Mouse (Mus musculus): ENCODE results near the gene Dnajc13. TPM values are rescaled to one million over a fixed set of nuclear protein-coding genes. Genes with fewer than 3 reads are reported as not detected.
A peak's percentile ranks its signal among the peaks of the same experiment; 100 is the strongest.

Dnajc13 gene
- polyA plus RNA-seq, 1 experiment from 2014 or later = 14.5 TPM

DNA sequence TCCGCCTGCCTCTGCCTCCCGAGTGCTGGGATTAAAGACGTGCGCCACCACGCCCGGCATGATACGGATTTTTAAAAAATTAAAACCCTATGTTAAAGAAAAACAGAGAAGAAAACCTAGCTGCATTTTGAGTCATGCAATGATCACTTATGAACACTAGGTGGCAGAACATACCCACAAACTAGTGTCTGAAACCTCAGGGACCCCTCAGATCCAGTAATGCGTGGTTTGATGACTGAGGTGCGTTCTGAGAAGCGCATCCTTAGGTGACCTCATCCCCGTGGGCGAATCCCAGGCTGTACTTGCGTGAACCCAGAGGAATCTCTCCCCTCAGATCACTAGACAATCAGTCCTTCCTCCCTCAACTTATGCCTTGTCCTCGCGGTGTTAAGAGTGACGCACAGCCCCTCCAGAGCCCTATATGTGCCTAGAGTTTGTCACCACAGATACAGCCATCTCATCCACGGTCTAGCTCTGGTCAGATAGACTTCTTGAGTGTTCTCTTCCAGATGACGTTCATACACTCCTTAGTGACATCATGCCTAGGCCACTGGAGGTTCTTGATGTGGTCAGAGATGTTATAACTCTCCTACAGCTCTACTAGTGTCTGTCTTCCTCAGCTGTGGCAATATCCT, 14.9 kb upstream of the Dnajc13 start:
- peaks cover 10% of the 10 kb centered on the region; the same call in 1 of the 2 replicates for H3K27me3 ChIP-seq (replicated peaks)
- 25% methylated on average over 18 of the region's 18 CpGs for WGBS
- H3K27ac ChIP-seq (replicated peaks) = no peak overlapping the region
- peak overlapping the region; percentile 40 for H3K4me2 ChIP-seq
- H3K9me3 ChIP-seq = no peaks in the 10 kb centered on the region
- no peaks in the 10 kb centered on the region for H3K4me1 ChIP-seq
- H3K4me3 ChIP-seq = 0 out of 2 replicates have a peak overlapping the region, but pooled peaks have one; percentile 13
- H3K36me3 ChIP-seq = no peaks in the 10 kb centered on the region
- ATAC-seq (ENCODE audit: extremely low read depth, insufficient number of reproducible peaks, low FRiP score, low TSS enrichment) = no peak
- no peak overlapping the region for H3K9ac ChIP-seq

DNA sequence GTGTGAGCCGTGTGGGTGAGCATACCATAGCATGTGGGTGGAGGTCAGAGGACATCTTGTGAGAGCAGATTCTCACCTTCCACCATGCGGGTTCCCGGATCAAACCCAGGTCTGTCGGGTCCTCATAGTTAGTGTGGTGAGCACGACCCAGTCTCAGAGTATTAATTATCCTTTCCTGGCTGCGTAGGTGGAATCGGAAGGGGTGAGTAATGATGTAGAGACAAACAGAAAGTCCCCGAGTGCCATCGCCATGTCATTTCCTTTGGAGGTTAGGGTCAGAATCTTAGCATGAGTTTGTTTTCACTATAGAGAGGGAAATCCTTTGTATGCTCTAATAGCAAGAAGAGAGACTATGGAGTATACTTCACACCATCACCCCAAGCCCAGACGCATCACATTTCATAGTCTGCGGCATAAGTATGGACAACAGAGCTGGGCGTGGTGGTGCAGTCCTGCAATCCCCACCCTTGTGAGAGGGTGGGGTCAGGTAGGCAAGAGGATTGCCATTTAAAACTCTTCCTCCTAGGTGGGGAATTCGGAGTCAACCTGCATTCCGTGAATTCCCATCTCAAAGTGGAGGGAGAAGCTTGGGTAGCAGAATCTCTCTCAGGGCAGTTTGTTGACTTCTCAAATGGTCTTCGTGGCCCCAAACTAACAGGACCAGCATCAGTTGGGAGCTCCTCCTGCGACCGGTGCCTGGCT, 12.5 kb upstream of the Dnajc13 start:
- Histone ChIP-seq H3K4me3 (no peak overlapping the region), H3K27me3 (replicated peaks) (peaks cover 10% of the 10 kb centered on the region; the same call in 1 of the 2 replicates), H3K27ac (replicated peaks) (no peak overlapping the region), H3K9me3 (no peaks in the 10 kb centered on the region), H3K4me1 (no peaks in the 10 kb centered on the region), H3K9ac (no peak overlapping the region), H3K4me2 (no peak overlapping the region), H3K36me3 (no peaks in the 10 kb centered on the region)
- ATAC-seq (ENCODE audit: extremely low read depth, insufficient number of reproducible peaks, low FRiP score, low TSS enrichment) = no peak
- 71% methylated on average over 17 of the region's 17 CpGs for WGBS

DNA sequence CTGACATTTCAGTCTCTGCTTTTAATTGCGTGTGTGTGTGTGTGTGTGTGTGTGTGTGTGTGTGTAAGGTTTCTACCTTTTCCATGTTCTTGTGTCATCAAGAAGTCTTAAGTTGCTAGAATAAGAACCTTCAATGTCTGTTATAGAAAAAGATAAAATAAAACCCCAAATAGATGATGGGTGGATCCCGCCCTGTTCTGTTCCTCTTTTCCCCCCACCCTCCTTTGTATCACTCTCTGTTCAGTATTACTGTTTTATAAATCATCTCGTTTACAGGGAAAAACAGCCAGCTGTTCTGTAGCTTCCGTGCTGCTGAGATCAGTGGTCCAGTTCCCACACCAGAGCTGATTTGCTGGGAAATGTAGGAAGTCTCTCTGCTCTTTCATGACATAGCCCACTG, 9.3 kb upstream of the Dnajc13 start:
- Histone ChIP-seq H3K4me1 (no peaks in the 10 kb centered on the region), H3K27me3 (replicated peaks) (0 out of 2 replicates have a peak, but pooled peaks cover 5% of the 10 kb centered on the region), H3K36me3 (no peaks in the 10 kb centered on the region), H3K4me3 (no peak overlapping the region), H3K9me3 (no peaks in the 10 kb centered on the region), H3K4me2 (no peak overlapping the region), H3K9ac (no peak overlapping the region), H3K27ac (replicated peaks) (no peak overlapping the region)
- WGBS = 65% methylated on average over 4 of the region's 4 CpGs
- ATAC-seq (ENCODE audit: extremely low read depth, insufficient number of reproducible peaks, low FRiP score, low TSS enrichment) = no peak

DNA sequence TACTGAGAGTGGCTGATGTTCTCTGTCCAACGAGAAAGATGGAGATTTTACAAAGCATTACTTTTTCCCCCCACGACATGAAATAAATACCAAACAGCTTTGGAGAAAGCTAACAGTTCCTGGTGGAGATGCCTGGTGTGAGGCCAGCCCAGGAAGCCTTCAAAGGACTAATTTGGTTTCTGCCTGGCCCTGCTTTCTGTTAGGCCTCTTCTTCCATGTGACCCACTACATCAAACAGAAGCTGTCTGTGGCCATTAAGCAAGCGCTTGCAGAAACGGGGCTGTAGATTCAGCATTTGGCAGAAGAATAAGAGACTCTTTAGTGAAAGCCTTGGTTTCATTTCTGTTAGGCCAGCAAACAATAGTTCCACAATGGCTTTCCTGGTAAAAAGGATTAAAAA, 8.9 kb upstream of the Dnajc13 start:
- 57% methylated on average over 4 of the region's 4 CpGs for whole genome bisulfite sequencing
- no peak overlapping the region for H3K4me3 ChIP-seq
- 0 out of 2 replicates have a peak, but pooled peaks cover 5% of the 10 kb centered on the region for H3K27me3 ChIP-seq (replicated peaks)
- no peak for ATAC-seq (ENCODE audit: extremely low read depth, insufficient number of reproducible peaks, low FRiP score, low TSS enrichment)
- H3K9me3 ChIP-seq = no peaks in the 10 kb centered on the region
- H3K4me1 ChIP-seq = no peaks in the 10 kb centered on the region
- no peak overlapping the region for H3K9ac ChIP-seq
- H3K36me3 ChIP-seq = no peaks in the 10 kb centered on the region
- no peak overlapping the region for H3K4me2 ChIP-seq
- no peak overlapping the region for H3K27ac ChIP-seq (replicated peaks)

DNA sequence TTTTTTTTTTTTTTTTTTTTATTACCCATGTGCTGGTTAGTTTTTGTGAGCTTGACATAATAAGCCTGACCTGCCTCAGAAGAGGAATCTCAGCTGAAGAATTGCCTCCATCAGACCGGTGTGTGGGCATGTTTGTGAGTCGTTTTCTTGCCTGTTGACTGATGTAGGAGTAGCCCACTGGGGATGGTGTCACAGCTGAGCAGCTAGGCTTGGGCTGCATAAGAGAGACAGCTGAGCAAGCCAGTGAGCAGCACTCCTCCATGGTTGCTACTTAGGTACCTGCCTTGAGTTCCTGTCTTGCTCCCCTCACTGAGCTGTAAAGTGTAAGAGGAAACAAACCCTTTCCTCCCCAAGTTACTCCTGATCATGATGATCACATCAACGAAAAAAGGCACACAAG, 7.2 kb upstream of the Dnajc13 start:
- WGBS = 66% methylated on average over 3 of the region's 3 CpGs
- no peaks in the 10 kb centered on the region for H3K9me3 ChIP-seq
- no peak for ATAC-seq (ENCODE audit: extremely low read depth, insufficient number of reproducible peaks, low FRiP score, low TSS enrichment)

DNA sequence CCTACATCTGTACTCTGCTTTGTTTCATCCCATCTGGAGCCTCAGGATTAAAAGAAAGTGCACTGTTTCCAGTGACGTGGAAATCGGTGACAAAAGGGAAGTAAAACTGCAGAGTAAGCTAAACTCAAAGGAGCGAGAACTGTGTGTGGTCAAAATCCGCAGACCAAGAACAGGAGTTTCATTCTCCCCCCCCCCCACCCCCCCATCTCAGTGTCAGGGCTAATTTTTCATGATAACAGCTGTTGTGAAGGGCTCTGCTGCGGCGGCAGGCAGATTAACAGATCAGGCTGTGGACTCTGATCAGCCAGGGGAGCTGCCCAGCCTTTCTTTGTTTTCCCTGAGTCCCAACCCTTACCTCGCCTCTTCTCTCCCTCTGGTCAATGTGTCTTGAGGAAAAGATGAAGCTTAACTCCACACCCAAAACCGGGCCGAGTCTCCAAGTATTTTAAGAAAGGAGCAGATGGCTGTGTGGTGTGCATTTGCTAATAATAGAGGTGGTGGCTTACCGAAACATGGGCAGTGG, 6.7 kb upstream of the Dnajc13 start:
- WGBS = 45% methylated on average over 10 of the region's 10 CpGs
- Histone ChIP-seq H3K27me3 (replicated peaks) (0 out of 2 replicates have a peak, but pooled peaks cover under 1% of the 10 kb centered on the region), H3K4me2 (no peak overlapping the region), H3K36me3 (no peaks in the 10 kb centered on the region), H3K9ac (0 out of 2 replicates have a peak overlapping the region, but pooled peaks have one; percentile 19), H3K4me1 (no peaks in the 10 kb centered on the region), H3K4me3 (no peak overlapping the region), H3K9me3 (no peaks in the 10 kb centered on the region), H3K27ac (replicated peaks) (no peak overlapping the region)
- no peak for ATAC-seq (ENCODE audit: extremely low read depth, insufficient number of reproducible peaks, low FRiP score, low TSS enrichment)

More for the DNA sequence above, 7.2 kb upstream of the Dnajc13 start:
- Histone ChIP-seq H3K4me3 (no peak overlapping the region), H3K36me3 (no peaks in the 10 kb centered on the region), H3K9ac (no peak overlapping the region), H3K4me1 (no peaks in the 10 kb centered on the region), H3K27ac (replicated peaks) (no peak overlapping the region), H3K4me2 (no peak overlapping the region), H3K27me3 (replicated peaks) (0 out of 2 replicates have a peak, but pooled peaks cover 5% of the 10 kb centered on the region)

DNA sequence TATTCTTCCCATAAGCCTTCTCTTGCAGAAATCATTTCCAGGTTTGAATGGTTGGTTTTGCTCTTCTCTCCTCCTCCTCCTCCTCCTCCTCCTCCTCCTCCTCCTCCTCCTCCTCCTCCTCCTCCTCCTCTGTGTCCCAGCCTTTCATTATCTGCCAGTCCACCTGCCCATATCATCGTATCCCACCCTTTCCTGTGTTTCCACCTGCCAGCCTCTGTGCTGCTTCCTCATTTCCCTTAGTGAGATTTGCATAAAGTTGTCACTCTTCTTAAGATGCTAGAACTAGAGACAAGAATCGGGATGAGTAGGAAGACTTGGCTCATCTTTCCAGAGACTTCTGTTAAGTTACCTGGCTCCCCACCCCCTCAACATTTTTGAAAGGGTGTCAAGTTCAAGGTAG, 1.8 kb upstream of the Dnajc13 start:
- no peak overlapping the region for H3K4me3 ChIP-seq
- H3K9me3 ChIP-seq = no peaks in the 10 kb centered on the region
- H3K9ac ChIP-seq = no peak overlapping the region
- H3K36me3 ChIP-seq = no peaks in the 10 kb centered on the region
- no peak overlapping the region for H3K27ac ChIP-seq (replicated peaks)
- WGBS = 67% methylated on average over 2 of the region's 2 CpGs
- H3K4me1 ChIP-seq = peaks cover 26% of the 10 kb centered on the region
- no peak overlapping the region for H3K4me2 ChIP-seq
- no peaks in the 10 kb centered on the region; the same call in 1 of the 2 replicates for H3K27me3 ChIP-seq (replicated peaks)
- ATAC-seq (ENCODE audit: extremely low read depth, insufficient number of reproducible peaks, low FRiP score, low TSS enrichment) = no peak

DNA sequence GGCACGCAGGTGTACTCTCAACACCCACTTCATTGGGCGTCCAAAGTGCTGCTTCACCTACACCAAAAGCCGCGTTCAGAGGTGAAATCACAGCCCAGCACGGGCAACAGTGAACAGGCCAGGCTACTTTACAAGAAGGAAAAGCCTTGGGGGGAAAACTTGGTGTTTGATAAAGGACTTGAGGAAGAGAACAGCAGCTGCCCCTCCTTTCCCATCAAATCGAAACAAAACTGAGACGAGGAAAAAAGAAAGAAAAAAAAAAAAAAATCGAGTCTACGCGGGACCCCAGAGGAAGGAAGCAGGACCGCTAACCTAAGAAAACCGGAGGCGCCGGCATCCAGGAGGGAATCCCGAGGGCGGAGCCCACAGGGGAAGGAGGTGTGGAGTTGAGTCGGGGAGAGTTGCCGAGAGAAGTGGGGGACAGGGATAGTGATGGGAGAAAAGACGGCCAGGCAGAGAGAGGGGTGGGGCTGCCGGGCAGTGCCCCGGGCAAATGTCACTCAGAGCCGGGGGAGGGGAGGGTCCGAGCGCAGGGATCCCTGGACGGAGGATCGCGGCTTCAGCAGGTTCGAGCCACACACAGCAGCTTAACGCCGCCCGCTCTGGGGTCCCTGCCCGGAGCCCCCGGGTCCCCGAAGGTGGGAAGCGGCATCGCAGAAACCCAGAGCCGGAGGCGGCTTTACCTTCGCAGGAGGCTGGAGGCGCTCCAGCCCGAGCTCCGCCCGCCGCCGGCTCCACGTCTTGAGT, 541 bp downstream of the Dnajc13 start:
- under 1% methylated on average over 45 of the region's 46 CpGs for WGBS

DNA sequence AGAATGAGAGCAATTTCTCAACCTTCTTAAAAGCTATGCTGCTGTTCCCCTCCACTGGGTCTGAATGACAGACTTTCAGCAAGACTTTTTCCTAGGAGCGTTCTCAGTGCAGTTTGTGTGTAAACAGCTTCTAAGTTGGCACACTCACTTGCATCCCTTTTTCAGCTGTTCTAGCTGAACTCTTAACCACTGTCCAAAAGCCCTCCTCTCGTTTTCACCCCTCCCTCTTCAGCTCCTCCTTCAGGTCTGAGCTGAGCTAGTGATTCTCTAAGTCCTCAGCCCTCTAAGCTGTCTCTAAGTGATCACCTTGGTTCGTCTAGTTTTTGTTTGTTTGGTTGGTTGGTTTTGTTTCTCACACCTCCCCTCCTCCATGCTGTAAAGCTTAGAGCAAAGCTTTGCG, 2.4 kb downstream of the Dnajc13 start:
- Histone ChIP-seq H3K9me3 (no peaks in the 10 kb centered on the region), H3K27ac (replicated peaks) (no peak overlapping the region), H3K27me3 (replicated peaks) (no peaks in the 10 kb centered on the region; the same call in 1 of the 2 replicates), H3K4me2 (peak overlapping the region; percentile 78; the same call in 1 of the 2 replicates), H3K4me3 (no peak overlapping the region), H3K4me1 (peaks cover 34% of the 10 kb centered on the region), H3K9ac (peak overlapping the region; percentile 97; the same call in 1 of the 2 replicates), H3K36me3 (no peaks in the 10 kb centered on the region)
- WGBS = 65% methylated on average over 4 of the region's 4 CpGs
- ATAC-seq (ENCODE audit: extremely low read depth, insufficient number of reproducible peaks, low FRiP score, low TSS enrichment) = no peak

More for the DNA sequence above, 541 bp downstream of the Dnajc13 start:
- ATAC-seq (ENCODE audit: extremely low read depth, insufficient number of reproducible peaks, low FRiP score, low TSS enrichment) = peak; percentile 45
- Histone ChIP-seq H3K27me3 (replicated peaks) (no peaks in the 10 kb centered on the region; the same call in 1 of the 2 replicates), H3K9ac (peak overlapping the region; percentile 97), H3K27ac (replicated peaks) (peak overlapping the region; percentile 94), H3K4me1 (peaks cover 26% of the 10 kb centered on the region), H3K36me3 (no peaks in the 10 kb centered on the region), H3K4me2 (peak overlapping the region; percentile 78), H3K4me3 (peak overlapping the region; percentile 94), H3K9me3 (no peaks in the 10 kb centered on the region)

DNA sequence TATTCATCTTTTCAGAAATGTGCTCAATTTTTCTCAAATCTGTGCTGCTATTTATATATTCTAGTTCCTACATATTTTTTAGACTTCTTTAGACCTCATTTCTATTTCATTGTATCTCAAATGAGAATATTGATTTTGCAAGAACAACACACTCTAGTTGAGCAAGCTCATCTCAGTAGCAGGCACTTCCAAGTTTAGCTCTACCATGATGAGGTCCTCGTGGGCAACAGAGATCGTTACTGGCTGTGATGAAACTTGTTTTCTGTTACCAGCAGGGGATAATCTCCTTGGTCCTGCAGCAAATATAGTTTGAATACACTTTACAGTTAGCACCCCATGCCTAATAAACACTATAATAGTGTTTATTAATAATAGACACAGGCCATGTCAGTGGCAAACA, 6.6 kb downstream of the Dnajc13 start:
- WGBS = 58% methylated on average over 2 of the region's 2 CpGs
- Histone ChIP-seq H3K4me3 (no peak overlapping the region), H3K9ac (no peak overlapping the region), H3K9me3 (no peaks in the 10 kb centered on the region), H3K27me3 (replicated peaks) (no peaks in the 10 kb centered on the region), H3K36me3 (no peaks in the 10 kb centered on the region), H3K4me1 (peaks cover 50% of the 10 kb centered on the region), H3K4me2 (no peak overlapping the region), H3K27ac (replicated peaks) (no peak overlapping the region)
- ATAC-seq (ENCODE audit: extremely low read depth, insufficient number of reproducible peaks, low FRiP score, low TSS enrichment) = no peak

All from heart, embryonic 13.5 days (tissue).